Mouse (Mus musculus) cerebellum, adult 8-10 months (tissue): Measurements from ENCODE around the gene BC025920.

Experiments used
- DNase-seq: peaks from one replicate; pipeline ENCODE4 v3.0.0; 2022

BC025920 gene

GRCm38 (mm10) chr10:81574081-81575056 lies 31.7 kb upstream of the BC025920 start, which contains the start of gene Tle2:
Gene Tle2, plus strand, starts transcription at chr10:81574561.
- peak; percentile 59 for DNase-seq

- DNase-seq = peak; percentile 65
Observed at GRCm38 (mm10) chr10:81575208-81575631, 30.9 kb upstream of the BC025920 start.

- DNase-seq = peak; percentile 69
Observed at GRCm38 (mm10) chr10:81575695-81576094, 30.4 kb upstream of the BC025920 start.

- DNase-seq = no peak
Observed at GRCm38 (mm10) chr10:81579967-81580366, 26.1 kb upstream of the BC025920 start.

- DNase-seq = no peak
Observed at GRCm38 (mm10) chr10:81580441-81581070, 25.5 kb upstream of the BC025920 start.

GRCm38 (mm10) chr10:81583347-81583746 lies 22.7 kb upstream of the BC025920 start:
- no peak for DNase-seq

- no peak for DNase-seq
Observed at GRCm38 (mm10) chr10:81588739-81589138, 17.3 kb upstream of the BC025920 start.

- no peak for DNase-seq
Observed at GRCm38 (mm10) chr10:81591846-81592245, 14.2 kb upstream of the BC025920 start.

- no peak for DNase-seq
Observed at GRCm38 (mm10) chr10:81592631-81593030, 13.4 kb upstream of the BC025920 start.

GRCm38 (mm10) chr10:81593223-81593622 lies 12.8 kb upstream of the BC025920 start:
- DNase-seq = no peak

- peak; percentile 64 for DNase-seq
Observed at GRCm38 (mm10) chr10:81593935-81594334, 12.1 kb upstream of the BC025920 start.

GRCm38 (mm10) chr10:81595599-81595998 lies 10.5 kb upstream of the BC025920 start:
- peak; percentile 32 for DNase-seq

GRCm38 (mm10) chr10:81596611-81597010 lies 9.5 kb upstream of the BC025920 start:
- DNase-seq = no peak

GRCm38 (mm10) chr10:81597137-81597950 lies 8.7 kb upstream of the BC025920 start:
- DNase-seq = peak; percentile 34

GRCm38 (mm10) chr10:81598342-81598741 lies 7.7 kb upstream of the BC025920 start:
- DNase-seq = no peak

GRCm38 (mm10) chr10:81598871-81599270 lies 7.2 kb upstream of the BC025920 start:
- DNase-seq = no peak

- DNase-seq = no peak
Observed at GRCm38 (mm10) chr10:81599630-81600029, 6.4 kb upstream of the BC025920 start.

GRCm38 (mm10) chr10:81600096-81600495 lies 6.0 kb upstream of the BC025920 start:
- peak; percentile 34 for DNase-seq

- DNase-seq = peak; percentile 91
Observed at GRCm38 (mm10) chr10:81600738-81601203, 5.3 kb upstream of the BC025920 start, which contains the start of gene Tle6. Gene Tle6, minus strand, starts transcription at chr10:81601073.

- peak; percentile 39 for DNase-seq
Observed at GRCm38 (mm10) chr10:81601396-81601905, 4.6 kb upstream of the BC025920 start.

GRCm38 (mm10) chr10:81602741-81603151 lies 3.3 kb upstream of the BC025920 start:
- DNase-seq = peak; percentile 63
